Mouse (Mus musculus) adrenal gland, adult 2 months (tissue): ENCODE measurements around the gene Tgfbr3l. TPM values are rescaled to one million over a fixed set of nuclear protein-coding genes. Genes with fewer than 3 reads are reported as not detected.
A peak's percentile ranks its signal among the peaks of the same experiment; 100 is the strongest.
"Not testable (repeated sequence)": the region's sequence is repeated elsewhere in the genome, so short reads cannot be mapped to it uniquely, and the experiment has no call there.

Experiments used
- DNase-seq: peaks from one replicate; pipeline ENCODE4 v3.0.0; 2021
- polyA plus RNA-seq: library from polyadenylated mRNA; depleted of rRNA; stranded (reverse); fragments of >200 nt; gene quantifications from 2 replicates; pipeline ENCODE4 v1.2.3, GENCODE M21; 2012
- total RNA-seq, 2 experiments: library from RNA; stranded (reverse); gene quantifications; 2 replicates each; pipeline ENCODE4 v1.2.3; 2021

Tgfbr3l gene
- total and polyA plus RNA-seq, 3 experiments = 8.2 to 207 (median 11.4) TPM

DNA sequence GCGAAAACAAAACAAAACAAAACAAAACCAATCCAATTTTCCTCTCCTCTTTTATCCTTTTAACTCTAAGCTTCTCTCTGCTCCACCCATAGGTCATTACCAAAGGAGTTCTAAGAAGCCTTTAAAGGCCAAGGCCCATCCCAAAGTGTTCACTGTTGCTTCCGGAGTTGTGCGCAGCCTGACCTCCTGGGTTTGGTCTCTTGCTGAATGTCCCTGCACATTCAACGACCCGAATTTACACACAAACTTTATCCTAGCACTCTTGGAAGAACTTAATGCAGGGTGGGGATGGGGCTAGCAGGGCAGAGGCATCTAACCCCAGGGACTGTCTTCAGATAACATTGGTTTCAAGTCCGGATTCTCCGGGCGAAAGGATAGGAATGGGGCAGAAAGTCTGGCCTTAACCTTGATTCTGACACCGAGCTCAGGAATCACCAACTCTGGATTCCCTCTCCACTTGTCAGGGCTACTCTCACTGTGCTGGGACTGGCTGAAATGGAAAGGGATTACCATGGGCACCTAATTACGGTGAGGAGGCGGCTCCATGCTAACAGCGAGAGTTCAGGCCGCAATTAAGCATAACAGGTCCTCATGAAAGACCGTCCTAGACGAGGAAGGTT, 10.1 kb upstream of the Tgfbr3l start:
- peak; percentile 85 for DNase-seq

DNA sequence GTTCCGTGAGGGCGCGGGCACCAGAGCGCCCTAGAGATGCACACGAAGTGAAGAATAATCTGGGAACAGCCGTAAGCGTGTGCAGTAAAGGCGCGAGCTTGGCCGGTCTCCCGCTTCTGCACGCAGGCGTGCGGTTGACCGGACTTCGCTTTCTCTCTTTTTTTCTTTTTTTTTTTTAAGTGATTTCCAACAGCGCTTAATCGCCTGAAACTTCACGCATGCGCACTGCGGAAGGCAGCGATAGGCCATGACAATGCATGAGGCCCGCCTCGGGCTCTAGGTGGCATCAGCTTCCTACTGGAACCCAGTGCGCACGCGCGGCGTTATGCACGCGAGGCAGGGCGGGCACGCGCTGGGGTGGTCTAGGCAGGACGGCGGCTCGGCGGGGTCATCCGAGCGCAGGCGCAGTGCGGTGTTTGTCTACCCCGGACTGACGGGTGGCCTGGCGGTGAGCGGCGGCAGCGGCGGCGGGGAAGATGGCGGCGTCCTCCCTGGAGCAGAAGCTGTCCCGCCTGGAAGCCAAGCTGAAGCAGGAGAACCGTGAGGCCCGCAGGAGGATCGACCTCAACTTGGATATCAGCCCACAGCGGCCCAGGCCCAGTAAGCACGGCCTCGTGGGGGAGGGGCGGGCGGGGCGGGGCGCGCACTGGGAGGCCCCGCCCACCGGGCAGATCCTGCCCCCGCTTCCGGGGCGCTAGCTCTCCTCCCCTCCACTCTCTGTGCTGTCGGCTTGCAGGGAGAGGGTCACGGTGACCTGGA, 9.4 kb upstream of the Tgfbr3l start, which contains the start of the genes Map2k7 and Gm49320:
Gene Map2k7 (plus strand): TSS at position 307 of the 759 bp plus-strand sequence.
Gene Gm49320 (plus strand): TSS at position 432 of the 759 bp plus-strand sequence.
- DNase-seq = peak; percentile 100

DNA sequence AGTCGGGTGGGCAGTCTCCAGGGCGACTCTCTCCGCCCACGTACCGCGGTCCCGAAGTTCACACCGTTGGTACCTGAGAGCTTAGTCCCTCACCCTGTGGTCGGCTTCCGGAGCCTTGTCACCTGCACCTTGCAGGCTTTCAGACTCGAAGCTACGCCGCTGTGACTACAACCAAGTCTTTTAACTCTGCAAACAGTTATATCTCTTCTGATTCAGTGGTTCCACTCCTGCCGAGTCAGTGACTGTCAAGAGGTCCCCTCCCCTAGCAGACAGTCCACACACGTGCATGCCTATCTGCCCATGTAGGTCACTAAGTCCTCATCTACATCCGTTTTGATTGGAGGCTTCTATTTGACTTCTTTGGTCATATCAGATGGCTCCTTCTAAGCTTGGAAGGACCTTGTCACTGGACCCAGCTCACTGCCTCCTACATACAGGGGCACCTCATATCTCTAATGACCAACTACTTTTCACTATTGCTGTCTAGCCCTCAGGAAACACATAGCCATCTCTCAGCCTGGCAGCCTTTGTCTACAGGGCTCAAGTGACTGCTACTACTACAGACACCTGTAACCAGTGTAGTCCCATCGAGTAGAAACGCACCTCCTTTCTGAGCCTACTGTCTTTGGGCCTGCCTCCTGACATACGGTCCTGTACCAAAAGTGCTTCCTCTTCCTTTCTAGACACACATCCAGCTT, 8.7 kb upstream of the Tgfbr3l start:
- no peak for DNase-seq

DNA sequence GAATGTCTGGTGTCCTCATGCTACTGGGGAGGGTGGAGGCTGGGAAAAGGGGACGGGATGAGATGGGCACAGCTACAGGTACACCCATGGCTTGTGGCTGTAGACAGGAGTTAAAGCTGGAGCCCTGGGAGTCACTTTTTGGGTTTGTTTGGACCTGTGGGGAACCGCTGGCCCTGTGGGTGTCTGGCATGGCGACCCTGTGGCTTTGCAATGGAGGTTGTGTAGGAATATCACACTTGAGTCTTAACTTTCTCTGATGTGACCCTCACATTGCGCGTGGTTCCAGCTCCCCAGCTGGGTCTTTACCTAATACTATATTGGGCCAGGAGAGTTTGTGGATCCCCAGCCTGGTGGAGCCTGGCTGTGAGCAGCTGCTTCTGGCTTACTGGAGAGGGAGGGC, 3.0 kb upstream of the Tgfbr3l start:
- DNase-seq = no peak

DNA sequence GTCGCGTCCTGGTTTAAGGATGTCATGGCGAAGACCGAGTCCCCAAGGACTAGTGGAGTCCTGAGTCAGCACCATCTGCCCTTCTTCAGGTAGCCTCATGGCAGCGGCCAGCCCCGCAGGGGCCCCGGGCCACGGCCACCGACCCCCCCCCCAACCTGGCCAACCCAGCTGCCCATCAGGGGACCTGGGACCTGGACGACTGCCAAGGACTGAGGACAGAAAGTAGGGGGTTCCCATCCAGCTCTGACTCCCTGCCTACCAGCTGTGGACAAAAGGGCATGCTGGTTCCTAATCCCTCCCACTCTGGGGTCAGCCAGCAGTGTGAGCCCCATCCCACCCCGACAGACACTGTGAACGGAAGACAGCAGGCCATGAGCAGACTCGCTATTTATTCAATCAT, 2.3 kb upstream of the Tgfbr3l start:
- DNase-seq = no peak

DNA sequence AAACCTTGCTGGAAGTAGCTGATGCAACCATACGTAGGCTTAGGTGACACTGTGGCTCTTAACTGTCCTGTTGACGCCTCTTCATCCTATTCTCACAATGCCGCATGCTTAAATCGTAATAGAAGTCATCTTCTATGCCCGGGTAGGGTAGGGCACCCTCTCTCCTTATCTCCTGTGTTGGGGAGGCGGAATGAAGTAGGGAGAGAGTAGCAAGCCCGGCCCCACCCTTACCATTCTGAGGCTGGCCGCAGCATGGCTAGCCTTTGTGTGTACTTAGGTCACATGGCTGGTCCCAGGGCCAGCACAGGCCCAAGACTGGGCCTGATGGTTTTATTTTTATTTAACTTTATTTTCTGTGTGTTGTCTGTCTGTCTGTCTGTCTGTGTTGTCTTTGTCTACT, 773 bp upstream of the Tgfbr3l start:
- DNase-seq = no peak

DNA sequence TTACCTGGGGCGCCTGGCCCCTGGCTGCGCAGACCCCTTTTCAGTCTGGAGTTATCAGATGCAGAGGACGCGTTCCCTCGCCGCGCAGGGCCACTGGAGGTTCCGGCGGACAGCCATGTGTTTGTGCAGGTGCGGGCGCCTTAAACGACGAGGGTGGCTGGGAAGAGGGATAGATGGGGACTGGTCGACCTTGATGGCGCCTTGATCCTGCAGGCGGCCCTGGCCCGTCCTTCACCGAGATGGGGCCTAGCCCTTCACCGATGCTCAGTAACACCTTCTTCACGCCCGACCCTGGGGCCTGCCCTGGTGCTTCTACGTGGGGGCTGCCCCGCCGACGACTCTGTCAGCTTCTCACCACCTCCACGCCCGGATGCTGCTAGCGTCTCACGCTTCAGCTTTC, 1.2 kb downstream of the Tgfbr3l start:
- peak; percentile 75 for DNase-seq

DNA sequence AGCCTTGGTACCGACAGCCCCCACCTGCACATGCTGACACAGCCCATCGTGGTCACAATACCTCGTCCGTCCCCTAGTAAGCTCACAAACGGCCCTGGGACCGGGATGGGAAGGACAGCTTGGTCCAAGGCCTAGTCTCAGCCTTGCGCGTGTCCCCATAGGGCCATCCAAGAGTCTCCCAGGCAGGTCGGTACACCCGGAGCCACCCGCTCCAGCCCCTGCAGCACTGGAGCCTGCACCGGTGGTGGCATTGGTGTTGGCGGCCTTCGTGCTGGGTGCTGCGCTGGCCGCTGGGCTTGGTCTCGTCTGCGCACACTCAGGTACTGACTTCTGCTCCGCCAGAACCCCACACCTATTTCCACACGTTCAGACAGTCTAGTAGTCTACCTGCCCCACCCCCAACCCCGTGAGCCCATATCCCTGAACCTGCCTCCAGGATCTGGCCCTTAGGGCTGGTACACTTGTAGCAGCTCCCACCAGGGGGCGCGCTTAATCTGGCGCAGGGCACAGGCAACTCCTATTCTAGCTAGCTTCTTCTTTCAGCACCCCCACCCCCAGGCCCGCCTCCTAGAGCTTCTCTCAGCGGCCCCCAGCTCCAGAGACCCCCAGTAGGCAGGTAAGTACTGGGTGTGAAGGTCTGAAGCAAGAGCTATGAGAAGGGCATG, 2.4 kb downstream of the Tgfbr3l start:
- peak; percentile 90 for DNase-seq

DNA sequence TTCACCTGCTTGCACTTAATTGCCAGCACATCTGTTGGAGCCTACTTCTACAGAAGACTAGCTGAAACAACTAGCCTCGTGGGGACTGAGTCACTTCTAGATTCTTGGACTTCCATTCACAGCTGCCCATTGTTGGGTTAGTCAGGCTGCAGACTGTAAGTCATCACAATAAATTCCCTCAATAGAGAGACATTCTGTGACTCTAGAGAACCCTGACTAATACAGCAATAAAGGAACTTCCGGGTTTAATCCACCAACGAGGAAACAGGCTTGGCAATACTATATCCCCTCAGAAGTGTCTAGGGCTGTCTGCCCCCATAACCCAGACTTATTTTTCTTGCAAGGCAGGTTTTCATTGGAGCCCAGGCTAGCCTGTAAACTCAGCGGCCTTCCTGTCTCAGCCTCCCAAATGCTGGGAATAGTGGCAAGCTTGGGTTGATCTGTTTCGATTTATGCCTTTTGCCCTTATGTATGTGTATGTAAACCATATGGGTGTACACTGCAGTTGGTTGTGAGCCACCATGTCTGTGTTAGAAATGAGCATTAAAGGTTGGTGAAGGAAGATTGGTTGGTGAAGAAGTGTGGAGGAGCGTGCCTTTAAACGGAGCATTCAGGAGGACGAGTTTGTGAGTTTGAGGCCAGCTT, 4.2 kb downstream of the Tgfbr3l start:
- DNase-seq = peak; percentile 43

DNA sequence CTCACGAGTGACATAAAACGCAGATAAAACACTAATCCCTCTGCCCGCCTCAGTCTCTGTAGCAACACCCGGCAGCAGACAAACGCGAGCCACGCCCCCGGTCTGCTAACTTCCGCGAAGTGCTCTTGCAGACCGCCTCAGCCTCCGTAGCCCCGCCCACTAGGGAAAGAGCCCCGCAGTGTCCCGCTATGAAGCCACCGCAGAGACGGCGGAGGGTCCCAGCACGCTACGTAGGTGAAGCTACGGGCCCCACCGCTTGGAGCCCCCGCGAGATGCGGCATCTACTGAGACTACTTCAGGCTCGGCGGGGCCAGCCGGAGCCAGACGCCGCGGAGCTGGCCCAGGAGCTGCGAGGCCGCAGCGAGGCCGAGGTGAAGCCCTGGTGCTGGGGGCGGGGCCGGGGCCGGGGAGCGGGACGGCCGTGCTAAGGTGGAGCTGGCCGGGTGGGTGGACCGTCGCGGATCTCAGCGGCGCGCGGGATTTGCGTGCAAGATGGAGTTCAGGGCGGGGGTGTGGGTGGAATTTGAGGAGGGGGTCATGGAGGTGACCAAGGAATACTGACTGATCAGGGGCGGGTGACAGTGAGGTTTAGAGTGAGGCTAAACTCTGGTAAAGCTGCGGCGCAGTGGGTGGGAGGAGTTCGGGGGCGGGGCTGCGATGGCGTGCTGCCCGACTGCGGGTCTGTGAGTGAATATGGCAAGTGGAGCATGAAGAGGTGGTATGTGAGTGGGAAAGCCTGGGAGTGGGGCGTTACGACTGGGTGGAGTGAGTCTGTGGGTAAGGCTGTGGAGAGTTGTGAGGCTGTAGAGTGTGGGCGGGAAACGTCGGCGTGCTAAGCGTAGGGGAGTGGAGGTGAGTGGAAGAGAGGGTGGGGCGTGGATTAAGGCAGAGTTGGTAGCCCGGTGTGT, 5.2 kb downstream of the Tgfbr3l start, which contains the start of gene Snapc2:
Gene Snapc2 (plus strand): TSS at position 147 of the 908 bp plus-strand sequence.
- peak; percentile 98 for DNase-seq

DNA sequence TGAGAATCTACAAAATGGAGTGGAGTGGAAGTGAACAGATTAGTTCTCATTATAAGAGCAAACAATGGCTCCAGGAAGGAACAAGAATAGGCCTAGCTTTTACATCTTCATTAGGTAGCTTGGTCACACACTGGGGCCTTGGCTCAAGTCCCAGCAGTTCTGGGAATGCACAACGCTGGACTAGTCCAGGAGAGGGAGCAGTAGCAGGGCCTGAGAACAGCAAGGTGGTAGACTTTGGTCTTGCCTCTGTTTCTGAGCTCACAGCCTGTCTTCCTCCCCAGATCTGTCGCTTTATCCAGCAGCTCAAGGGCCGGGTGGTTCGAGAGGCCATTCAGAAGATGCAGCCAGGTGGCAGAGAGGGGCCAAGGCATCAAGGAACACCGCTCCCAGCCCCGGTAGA, 6.0 kb downstream of the Tgfbr3l start:
- peak; percentile 73 for DNase-seq

DNA sequence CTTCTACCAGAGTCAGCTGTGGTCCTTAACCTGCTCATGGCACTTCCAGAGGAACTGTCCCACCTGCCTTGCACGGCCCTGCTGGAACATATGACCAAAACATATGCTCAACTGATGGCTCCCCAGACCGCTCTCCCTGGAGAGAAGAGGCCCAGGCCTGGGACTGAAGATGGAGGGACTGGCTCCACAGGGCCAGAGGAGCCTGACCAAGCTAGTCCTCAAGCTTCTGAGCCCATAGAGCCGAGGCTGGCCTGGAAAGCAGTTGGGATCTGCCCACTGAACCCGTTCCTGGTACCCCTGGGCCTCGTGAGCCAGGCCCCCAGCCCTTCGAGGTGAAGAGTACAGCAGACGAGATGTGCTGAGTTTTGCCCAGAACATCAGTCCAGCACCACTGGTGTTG, 7.5 kb downstream of the Tgfbr3l start:
- not testable (repeated sequence) for DNase-seq

DNA sequence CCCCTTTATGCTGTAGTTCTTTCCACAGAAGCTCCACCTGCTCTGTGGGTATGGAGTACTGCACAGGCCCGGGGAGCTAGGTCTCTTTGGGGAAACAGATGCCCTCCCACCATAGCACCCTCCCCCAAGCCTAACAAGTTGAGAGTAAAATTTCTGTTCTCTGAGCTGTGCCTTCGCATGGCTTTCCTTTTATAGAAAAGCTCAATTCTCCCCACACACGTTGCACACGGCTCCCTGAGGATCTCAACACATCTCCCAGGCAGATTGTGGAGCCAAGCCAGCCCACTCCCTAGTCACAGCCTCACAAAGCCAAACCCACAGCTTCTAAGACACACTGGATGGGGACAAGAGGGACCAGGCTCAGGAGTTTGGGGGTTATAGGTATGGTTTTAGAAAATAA, 8.9 kb downstream of the Tgfbr3l start:
- no peak for DNase-seq

DNA sequence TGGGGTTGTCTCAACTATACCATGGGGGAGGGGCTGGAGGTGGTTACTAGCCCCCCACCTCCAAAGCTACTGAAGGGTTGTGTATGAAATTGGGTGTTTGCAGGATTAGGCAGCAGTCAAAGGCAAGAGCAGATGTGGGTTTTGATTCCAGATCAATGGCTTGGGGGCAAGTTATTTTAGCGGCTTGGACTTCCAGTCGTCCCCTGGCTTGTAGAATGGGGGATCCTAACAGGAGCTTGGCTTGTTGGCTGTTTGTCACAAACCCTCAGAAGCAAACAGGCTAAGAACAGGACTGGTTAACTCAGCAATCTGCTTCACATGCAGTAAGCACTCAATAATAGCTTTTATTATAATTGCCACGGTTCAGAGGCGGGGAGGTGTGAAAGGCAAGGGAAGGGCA, 9.3 kb downstream of the Tgfbr3l start:
- no peak for DNase-seq

DNA sequence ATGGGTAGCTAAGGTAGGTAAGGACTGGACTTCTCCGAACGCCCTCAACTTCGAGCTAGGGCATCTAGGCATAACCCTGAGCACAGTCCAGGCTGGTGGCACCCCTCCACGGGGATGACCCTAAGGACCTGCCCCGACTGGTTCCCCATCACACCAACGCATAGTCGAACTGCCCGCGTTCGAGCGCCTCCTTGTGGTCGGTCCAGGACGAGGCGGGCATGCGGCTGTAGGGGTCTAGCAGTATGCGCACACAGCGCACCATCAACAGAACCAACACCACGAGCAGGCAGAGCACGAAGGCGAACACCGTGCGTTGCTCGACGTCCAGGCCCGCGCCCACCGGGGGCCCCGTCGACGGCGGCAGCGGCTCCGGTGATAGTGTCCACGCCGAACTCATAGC, 10.2 kb downstream of the Tgfbr3l start:
- DNase-seq = peak; percentile 67

DNA sequence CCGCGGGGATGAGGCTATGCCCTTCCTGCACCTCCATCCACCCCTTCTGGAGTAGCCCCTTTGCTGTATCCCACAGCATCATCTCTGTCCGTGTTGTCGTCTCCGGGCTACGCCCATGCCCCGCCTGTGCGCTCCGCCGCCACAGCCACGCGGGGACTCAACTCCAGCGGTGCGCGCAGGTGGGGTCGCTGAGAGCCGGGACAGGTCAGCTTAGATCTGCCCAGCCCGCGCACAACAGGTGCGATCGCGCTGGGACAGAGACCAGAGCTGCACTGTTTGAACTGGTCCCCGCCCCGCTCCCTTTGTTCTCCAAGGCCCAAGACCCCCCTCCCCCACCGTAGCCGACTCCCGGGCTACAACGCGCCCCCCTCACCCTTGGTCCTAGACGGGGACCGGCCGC, 10.7 kb downstream of the Tgfbr3l start:
- no peak for DNase-seq

DNA sequence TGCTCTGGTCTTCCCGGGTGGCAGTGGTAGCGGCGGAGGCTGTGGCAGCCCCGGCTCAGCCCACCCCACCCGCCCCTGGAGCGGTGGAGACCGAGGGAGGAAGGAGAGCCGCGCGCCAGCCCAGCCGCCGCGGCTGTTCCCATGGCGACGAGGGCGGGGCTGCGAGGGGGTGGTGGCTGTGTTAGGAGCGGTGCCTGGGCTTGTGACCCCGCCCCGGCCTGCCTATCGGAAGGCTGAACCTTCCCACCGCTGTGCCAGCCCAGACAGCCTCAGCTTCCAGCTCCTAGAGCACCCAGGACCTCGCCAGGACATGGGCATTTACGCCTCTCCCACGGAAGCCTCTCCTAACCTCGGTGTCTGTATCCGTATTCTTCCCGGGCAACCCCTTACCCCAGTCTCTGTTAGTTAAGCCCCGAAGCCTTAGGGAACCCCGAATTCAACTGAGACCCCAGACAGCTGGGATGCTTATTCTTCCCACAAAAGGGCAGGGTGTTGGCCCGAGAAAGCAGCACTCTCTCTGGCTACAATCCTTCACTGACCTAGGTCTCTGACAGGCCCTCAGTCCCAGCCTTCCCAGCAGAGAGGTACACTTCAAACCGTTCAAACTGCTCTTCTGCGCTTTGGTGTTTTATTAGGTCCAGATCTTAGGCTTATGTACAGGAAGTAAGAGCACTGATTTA, 11.3 kb downstream of the Tgfbr3l start, which contains the start of gene Ctxn1:
Gene Ctxn1 (minus strand): TSS at position 150 of the 680 bp plus-strand sequence.
- DNase-seq = peak; percentile 98

DNA sequence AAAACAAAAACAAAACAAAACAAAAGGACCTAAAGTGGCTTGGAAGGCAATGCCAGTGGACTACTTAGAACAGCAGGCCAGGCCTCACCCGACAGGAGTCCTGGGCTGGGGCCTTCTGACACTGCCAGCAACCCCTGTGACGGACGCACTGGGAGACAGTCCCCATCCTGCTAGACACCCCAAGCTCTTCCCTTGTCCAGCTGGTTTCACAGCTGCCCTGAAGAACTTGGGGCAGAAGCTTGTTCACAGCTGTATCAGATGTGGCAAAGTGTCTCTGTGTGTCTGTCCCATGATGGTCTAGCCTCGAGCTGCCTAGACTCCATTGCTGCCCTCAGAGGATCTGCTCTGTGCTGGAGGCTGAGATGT, 11.8 kb downstream of the Tgfbr3l start:
- DNase-seq = no peak

DNA sequence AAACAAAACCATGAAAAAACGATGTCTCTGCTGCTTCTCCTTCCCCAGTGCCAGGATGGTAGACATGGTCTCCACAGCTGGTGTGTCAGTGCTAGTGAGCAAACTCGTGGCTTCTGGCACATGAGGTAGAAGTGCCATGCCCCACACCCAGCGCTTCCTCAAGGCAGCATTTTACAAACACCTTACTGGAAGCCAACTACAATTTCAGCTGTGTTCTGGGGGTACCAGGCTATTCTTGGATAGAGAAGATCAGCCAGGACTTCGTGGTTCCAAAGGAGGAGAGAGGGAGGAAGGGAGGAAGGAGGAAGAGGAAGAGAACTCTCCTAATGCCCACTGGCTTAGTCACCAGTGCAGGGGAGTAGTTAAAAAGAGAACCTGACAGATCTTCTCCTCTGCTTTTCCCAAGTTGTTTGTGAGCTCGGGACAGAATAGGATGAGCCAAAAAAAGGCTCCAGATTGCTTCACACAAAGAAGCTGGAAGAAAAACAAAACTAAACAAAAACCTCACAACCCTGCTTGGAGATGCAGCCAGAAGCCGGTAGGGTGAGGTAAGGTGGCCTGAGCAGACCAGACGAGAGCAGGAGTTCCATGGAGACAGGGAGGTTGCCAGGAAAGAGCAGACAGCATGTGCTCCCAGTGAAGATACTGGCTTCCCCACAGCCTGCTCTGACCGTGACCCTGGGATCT, 15.2 kb downstream of the Tgfbr3l start:
- DNase-seq = no peak
